Mouse (Mus musculus) WW6 (cell line): ENCODE results near the gene Ninj1.

Source experiments
- DNase-seq: peaks from one replicate; pipeline ENCODE4 v3.0.0-alpha.2; 2013; ENCODE audit warnings: low read depth, low spot score

Ninj1 gene

GRCm38 (mm10) chr13:49225633-49226032, 38.3 kb downstream of the Ninj1 start:
- no peak for DNase-seq

- DNase-seq: no peak
Measured at GRCm38 (mm10) chr13:49233792-49234572, 46.7 kb downstream of the Ninj1 start.

DNA sequence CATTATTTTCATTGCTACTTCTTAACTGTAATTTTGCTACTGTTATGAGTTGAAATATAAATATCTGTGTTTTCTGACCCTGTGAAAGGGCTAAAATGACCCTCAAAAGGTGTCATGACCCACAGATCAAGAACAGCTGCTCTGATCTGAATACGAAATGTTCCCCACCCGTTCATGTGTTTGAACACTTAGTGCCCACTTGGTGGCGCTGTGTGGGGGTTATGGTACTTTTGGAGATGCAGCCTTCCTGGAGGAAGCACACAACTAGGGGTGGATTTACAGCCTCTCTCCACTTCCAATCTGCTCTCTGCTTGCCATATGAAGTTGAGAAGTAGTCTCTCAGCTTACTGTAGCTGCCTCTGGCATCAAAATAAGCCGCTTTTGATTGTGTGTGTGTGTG, 47.4 kb downstream of the Ninj1 start:
- no peak for DNase-seq

GRCm38 (mm10) chr13:49237617-49238016, 50.3 kb downstream of the Ninj1 start:
- DNase-seq: no peak

DNA sequence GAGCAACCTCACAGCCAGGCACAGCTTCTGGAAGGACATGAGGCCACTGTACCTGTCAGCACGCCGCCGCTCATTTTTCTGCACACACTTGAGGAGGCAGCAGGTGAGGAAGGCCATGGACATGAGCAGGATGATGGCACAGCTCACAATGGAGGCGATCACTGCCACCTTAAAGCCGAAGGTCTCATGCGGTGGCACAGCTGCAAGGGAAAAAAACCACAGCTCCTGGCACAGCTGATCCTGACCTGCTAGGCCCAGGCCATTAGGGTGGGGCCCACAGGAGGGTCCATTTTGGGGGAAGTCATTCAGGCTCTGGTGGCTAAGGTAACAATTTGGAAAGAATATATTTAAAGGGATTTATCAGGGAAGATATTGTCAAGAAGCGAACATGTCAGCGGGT, 51.5 kb downstream of the Ninj1 start:
- no peak for DNase-seq

DNA sequence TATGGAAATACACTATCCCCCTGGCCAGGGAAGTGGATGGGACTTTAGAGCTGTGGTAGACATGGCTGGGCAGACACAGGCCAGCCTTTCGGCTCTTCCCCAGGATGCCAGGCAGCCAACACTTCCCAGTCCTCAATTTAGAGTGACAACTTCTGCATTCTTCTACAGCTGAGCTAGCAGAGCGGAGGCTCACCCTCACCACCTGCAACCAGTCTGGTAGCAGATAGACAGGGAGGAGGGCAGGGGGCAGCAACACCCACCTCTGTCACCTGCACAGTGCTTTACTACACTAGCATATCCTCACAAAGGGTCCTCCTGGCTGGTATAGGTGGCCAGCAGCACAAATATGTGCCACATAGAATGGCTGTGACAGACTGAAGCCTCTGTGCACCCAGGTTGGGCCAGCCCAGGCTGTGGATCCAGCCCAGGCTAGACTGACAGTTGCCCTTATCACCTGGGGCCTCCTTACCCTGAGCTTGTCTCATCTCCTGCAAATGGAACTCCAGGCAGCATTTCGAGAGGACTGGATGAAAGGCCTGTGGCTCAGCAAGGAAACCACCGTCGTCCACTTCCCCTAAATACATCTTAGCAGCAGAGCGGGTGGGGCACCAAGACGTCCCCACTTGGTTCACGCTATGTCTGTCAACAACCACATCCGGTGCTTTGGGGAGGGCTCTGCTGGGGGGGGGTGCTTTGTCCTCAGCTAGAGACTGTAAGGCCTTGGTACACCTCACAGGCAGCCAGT, 55.2 kb downstream of the Ninj1 start:
- no peak for DNase-seq

GRCm38 (mm10) chr13:49243492-49243891, 56.2 kb downstream of the Ninj1 start:
- DNase-seq: no peak

DNA sequence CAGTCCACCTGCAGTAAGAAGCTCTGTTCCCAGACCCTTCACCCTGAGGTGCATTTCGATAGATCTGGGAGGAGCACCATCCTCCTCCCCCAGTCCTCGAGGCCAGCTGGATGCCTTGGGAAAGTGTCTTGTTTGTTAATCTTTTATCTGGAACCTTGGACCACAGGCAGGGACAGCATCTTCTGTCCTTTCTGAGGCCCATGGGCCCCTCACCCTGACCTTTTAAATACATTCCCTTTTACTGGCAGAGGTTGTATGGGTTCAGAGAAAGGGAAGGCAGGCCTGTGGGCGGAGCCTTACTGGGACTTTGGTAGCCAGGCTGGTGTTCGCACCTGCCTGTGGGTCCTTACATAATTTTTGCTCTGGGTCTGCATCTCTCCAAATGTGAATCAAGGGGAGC, 58.0 kb downstream of the Ninj1 start:
- no peak for DNase-seq
